7 mouse cellular contexts compared by ENCODE assay signal in genomic region chr5:65491767-65492715, GRCm38 (mm10). TPM values are rescaled to one million over a fixed set of nuclear protein-coding genes. Genes with fewer than 3 reads are reported as not detected.
A peak's percentile ranks its signal among the peaks of the same experiment; 100 is the strongest.
DNase-seq lines count a peak whose midpoint lies in the region; ATAC-seq and TF ChIP-seq lines count a peak whose summit lies in the region.

No protein-coding gene starts in this region.

- peak overlapping the region; percentile 83 for H3K9ac ChIP-seq in embryonic facial prominence, embryonic 11.5 days (replicated peaks; ENCODE audit: low read length)
- peak overlapping the region; percentile 91 for H3K9ac ChIP-seq in heart, adult 2 months (ENCODE audit: low read depth, low read length)
- peak overlapping the region; percentile 91 for H3K9ac ChIP-seq in limb, embryonic 14.5 days (ENCODE audit: low read depth, low read length, severe bottlenecking)
- H3K9ac ChIP-seq in midbrain, embryonic 16.5 days (ENCODE audit: low read depth, low read length), result peak overlapping the region; percentile 96

- H3K27me3 ChIP-seq in embryonic facial prominence, embryonic 11.5 days (ENCODE audit: control insufficient read depth, insufficient read depth, low read length), result no peaks in the 10 kb centered on the region
- H3K27me3 ChIP-seq in heart, adult 2 months (ENCODE audit: control insufficient read depth, insufficient read depth, low read length), result no peaks in the 10 kb centered on the region
- no peaks in the 10 kb centered on the region for H3K27me3 ChIP-seq in limb, embryonic 14.5 days (ENCODE audit: control insufficient read depth, insufficient read depth, low read length)
- no peaks in the 10 kb centered on the region for H3K27me3 ChIP-seq in midbrain, embryonic 16.5 days (ENCODE audit: control insufficient read depth, insufficient read depth, low read depth, low read length)
- H3K27me3 ChIP-seq in spleen, adult 2 months (ENCODE audit: control insufficient read depth, insufficient read depth, low read length), result no peaks in the 10 kb centered on the region

- ATAC-seq in embryonic facial prominence, embryonic 11.5 days (replicated peaks; ENCODE audit: insufficient number of reproducible peaks, low FRiP score, low TSS enrichment, low read depth), result peak; percentile 88
- peak; percentile 75 for ATAC-seq in limb, embryonic 14.5 days (ENCODE audit: low FRiP score, low read depth)
- peak; percentile 87 for ATAC-seq in midbrain, embryonic 16.5 days

- H3K36me3 ChIP-seq in embryonic facial prominence, embryonic 11.5 days (replicated peaks; ENCODE audit: control insufficient read depth, insufficient read depth, low read depth, low read length), result no peaks in the 10 kb centered on the region
- H3K36me3 ChIP-seq in heart, adult 2 months (ENCODE audit: control insufficient read depth, insufficient read depth, low read length), result peaks cover 24% of the 10 kb centered on the region
- H3K36me3 ChIP-seq in limb, embryonic 14.5 days (ENCODE audit: control insufficient read depth, insufficient read depth, low read length), result no peaks in the 10 kb centered on the region
- H3K36me3 ChIP-seq in midbrain, embryonic 16.5 days (ENCODE audit: control insufficient read depth, insufficient read depth, low read length), result no peaks in the 10 kb centered on the region
- H3K36me3 ChIP-seq in spleen, adult 2 months (ENCODE audit: control insufficient read depth, insufficient read depth, low read length), result peaks cover 3% of the 10 kb centered on the region; the same call in 1 of the 2 replicates

- no peaks in the 10 kb centered on the region; the same call in 1 of the 2 replicates for H3K4me1 ChIP-seq in embryonic facial prominence, embryonic 11.5 days (ENCODE audit: control insufficient read depth, insufficient read depth, low read length)
- peaks cover 16% of the 10 kb centered on the region for H3K4me1 ChIP-seq in heart, adult 2 months (ENCODE audit: control insufficient read depth, insufficient read depth, low read length)
- peaks cover 18% of the 10 kb centered on the region for H3K4me1 ChIP-seq in limb, embryonic 14.5 days (ENCODE audit: control insufficient read depth, insufficient read depth, low read length)
- peaks cover 20% of the 10 kb centered on the region for H3K4me1 ChIP-seq in midbrain, embryonic 16.5 days (ENCODE audit: control insufficient read depth, insufficient read depth, low read length)
- peaks cover 7% of the 10 kb centered on the region; the same call in 1 of the 2 replicates for H3K4me1 ChIP-seq in spleen, adult 2 months (ENCODE audit: control insufficient read depth, insufficient read depth, insufficient read length)

- DNase-seq in adrenal gland, postnatal 10 days, result peak; percentile 82
- peak; percentile 72 for DNase-seq in embryonic facial prominence, embryonic 11.5 days (ENCODE audit: low spot score)
- peak; percentile 65 to 87 for DNase-seq in heart, adult 2 months
- DNase-seq in kidney, adult 8-10 months, result peak; percentile 37 to 51
- DNase-seq in limb, embryonic 14.5 days (ENCODE audit: low spot score), result peak; percentile 48
- peak; percentile 74 to 79 for DNase-seq in spleen, adult 2 months (ENCODE audit: low read depth in 1 of 2, low spot score in 2 of 2)

- no peak for TF ChIP-seq POLR2A in heart, adult 2 months (IDR thresholded peaks at IDR 0.05; ENCODE audit: insufficient read depth, low read depth, low read length)
- no peak for TF ChIP-seq POLR2A in limb, embryonic 14.5 days (IDR thresholded peaks at IDR 0.05; ENCODE audit: borderline replicate concordance, extremely low read depth, insufficient read depth, insufficient read length)
- TF ChIP-seq POLR2A in spleen, adult 2 months (IDR thresholded peaks at IDR 0.05; ENCODE audit: low read depth, low read length), result no peak

- peak overlapping the region; percentile 60 for H3K4me2 ChIP-seq in embryonic facial prominence, embryonic 11.5 days (ENCODE audit: low read depth, low read length)
- H3K4me2 ChIP-seq in limb, embryonic 14.5 days (replicated peaks; ENCODE audit: low read depth, low read length, severe bottlenecking), result peak overlapping the region; percentile 83
- peak overlapping the region; percentile 73 for H3K4me2 ChIP-seq in midbrain, embryonic 16.5 days (ENCODE audit: low read length)

- TF ChIP-seq CTCF in heart, adult 2 months (IDR thresholded peaks at IDR 0.05), result peak; percentile 59
- TF ChIP-seq CTCF in spleen, adult 2 months (IDR thresholded peaks at IDR 0.05; ENCODE audit: extremely low read depth, insufficient read depth, insufficient read length, insufficient replicate concordance), result peak; percentile 17; the same call in 1 of the 2 replicates

- TF ChIP-seq EP300 in heart, adult 2 months (IDR thresholded peaks at IDR 0.05; ENCODE audit: insufficient read depth, low read depth, low read length), result no peak

- peak overlapping the region; percentile 92 for H3K4me3 ChIP-seq in embryonic facial prominence, embryonic 11.5 days (ENCODE audit: low read depth, low read length)
- peak overlapping the region; percentile 76 for H3K4me3 ChIP-seq in heart, adult 2 months
- H3K4me3 ChIP-seq in limb, embryonic 14.5 days (replicated peaks; ENCODE audit: low read length), result peak overlapping the region; percentile 81
- H3K4me3 ChIP-seq in midbrain, embryonic 16.5 days (ENCODE audit: low read depth, low read length), result peak overlapping the region; percentile 95
- peak overlapping the region; percentile 60 for H3K4me3 ChIP-seq in spleen, adult 2 months (ENCODE audit: extremely low read depth, insufficient read depth, insufficient read length)

- intact Hi-C loops in heart, adult 2 months (cut with DNase I), result loop anchor here (1.0 to 5.0 kb wide), 4 partner anchors 35 to 270 kb away; partner anchors contain the start of genes Lias, N4bp2, Rpl9 and Ugdh

- under 1% methylated on average over 57 of the region's 57 CpGs for WGBS in embryonic facial prominence, embryonic 11.5 days
- 1% methylated on average over 56 of the region's 57 CpGs for WGBS in heart, adult 2 months
- 1% methylated on average over 48 of the region's 57 CpGs for WGBS in limb, embryonic 14.5 days
- under 1% methylated on average over 42 of the region's 57 CpGs for WGBS in midbrain, embryonic 16.5 days
- under 1% methylated on average over 46 of the region's 57 CpGs for WGBS in spleen, adult 2 months

- H3K9me3 ChIP-seq in embryonic facial prominence, embryonic 11.5 days (replicated peaks; ENCODE audit: control insufficient read depth, low read length), result no peaks in the 10 kb centered on the region
- no peaks in the 10 kb centered on the region for H3K9me3 ChIP-seq in limb, embryonic 14.5 days (ENCODE audit: control insufficient read depth, low read length)
- no peaks in the 10 kb centered on the region for H3K9me3 ChIP-seq in midbrain, embryonic 16.5 days (replicated peaks; ENCODE audit: control insufficient read depth, low read length, poor library complexity, severe bottlenecking)

- H3K27ac ChIP-seq in embryonic facial prominence, embryonic 11.5 days (replicated peaks; ENCODE audit: low read depth, low read length), result peak overlapping the region; percentile 80
- peak overlapping the region; percentile 99 for H3K27ac ChIP-seq in heart, adult 2 months
- peak overlapping the region; percentile 91 for H3K27ac ChIP-seq in limb, embryonic 14.5 days (replicated peaks; ENCODE audit: low read depth, low read length)
- peak overlapping the region; percentile 97 for H3K27ac ChIP-seq in midbrain, embryonic 16.5 days (ENCODE audit: low read length)
- peak overlapping the region; percentile 93 for H3K27ac ChIP-seq in spleen, adult 2 months (ENCODE audit: insufficient read depth, low read length)

- no peaks in the 10 kb centered on the region for H3K79me2 ChIP-seq in heart, adult 2 months (replicated peaks; ENCODE audit: control insufficient read depth, insufficient read depth, low read length)

RNA-seq across cellular contexts. Expression of gene Gm43552, which starts 0.6 kb away (rescaled TPM):
- not detected for total RNA-seq in adrenal gland, postnatal 10 days (2021)
- polyA plus RNA-seq in embryonic facial prominence, embryonic 11.5 days (2014; fragmentation: Nextera tagmentation; extraction: Ambion mirVana), result not detected in 2 replicates
- total RNA-seq in heart, adult 2 months (2021), result not detected
- polyA plus RNA-seq in heart, adult 2 months (2012; rRNA removed), result not detected in 2 replicates
- not detected in 2 replicates for polyA plus RNA-seq in limb, embryonic 14.5 days (2012; rRNA removed)
- not detected in 2 replicates for polyA plus RNA-seq in limb, embryonic 14.5 days (2014; fragmentation: Nextera tagmentation; extraction: Ambion mirVana)
- polyA plus RNA-seq in midbrain, embryonic 16.5 days (2015; fragmentation: Nextera tagmentation; extraction: Ambion mirVana), result not detected in 2 replicates
- not detected in 2 replicates for polyA plus RNA-seq in spleen, adult 2 months (2012; rRNA removed)

RNA-seq across cellular contexts. Expression of gene Smim14, which starts 44.9 kb away (rescaled TPM):
- total RNA-seq in adrenal gland, postnatal 10 days (2021), result 100 to 1,000 TPM; 115 to 117 TPM
- polyA plus RNA-seq in embryonic facial prominence, embryonic 11.5 days (2014; fragmentation: Nextera tagmentation; extraction: Ambion mirVana), result 77.6 and 82.5 TPM in 2 replicates
- 10 to 100 TPM; 97.1 to 97.3 TPM for total RNA-seq in heart, adult 2 months (2021)
- 94.2 and 133 TPM in 2 replicates for polyA plus RNA-seq in heart, adult 2 months (2012; rRNA removed)
- 76.7 and 93.7 TPM in 2 replicates for polyA plus RNA-seq in limb, embryonic 14.5 days (2012; rRNA removed)
- 137 and 138 TPM in 2 replicates for polyA plus RNA-seq in limb, embryonic 14.5 days (2014; fragmentation: Nextera tagmentation; extraction: Ambion mirVana)
- polyA plus RNA-seq in midbrain, embryonic 16.5 days (2015; fragmentation: Nextera tagmentation; extraction: Ambion mirVana), result 213 and 227 TPM in 2 replicates
- polyA plus RNA-seq in spleen, adult 2 months (2012; rRNA removed), result 120 and 164 TPM in 2 replicates

RNA-seq across cellular contexts. Expression of gene Ube2k, which starts 45.0 kb away (rescaled TPM):
- total RNA-seq in adrenal gland, postnatal 10 days (2021), result 10 to 100 TPM; 91.1 to 92.7 TPM
- polyA plus RNA-seq in embryonic facial prominence, embryonic 11.5 days (2014; fragmentation: Nextera tagmentation; extraction: Ambion mirVana), result 164 and 170 TPM in 2 replicates
- 10 to 100 TPM; 57.3 to 70.3 TPM for total RNA-seq in heart, adult 2 months (2021)
- 21.4 and 34.5 TPM in 2 replicates for polyA plus RNA-seq in heart, adult 2 months (2012; rRNA removed)
- polyA plus RNA-seq in limb, embryonic 14.5 days (2012; rRNA removed), result 70.9 and 107 TPM in 2 replicates
- 134 and 137 TPM in 2 replicates for polyA plus RNA-seq in limb, embryonic 14.5 days (2014; fragmentation: Nextera tagmentation; extraction: Ambion mirVana)
- 186 and 206 TPM in 2 replicates for polyA plus RNA-seq in midbrain, embryonic 16.5 days (2015; fragmentation: Nextera tagmentation; extraction: Ambion mirVana)
- 9.7 and 11.7 TPM in 2 replicates for polyA plus RNA-seq in spleen, adult 2 months (2012; rRNA removed)

RNA-seq across cellular contexts. Expression of gene Ugdh, which starts 56.3 kb away (rescaled TPM):
- 10 to 100 TPM; 46.9 to 47.9 TPM for total RNA-seq in adrenal gland, postnatal 10 days (2021)
- polyA plus RNA-seq in embryonic facial prominence, embryonic 11.5 days (2014; fragmentation: Nextera tagmentation; extraction: Ambion mirVana), result 104 and 112 TPM in 2 replicates
- 10 to 100 TPM; 13.6 to 18.0 TPM for total RNA-seq in heart, adult 2 months (2021)
- 6.1 and 12.7 TPM in 2 replicates for polyA plus RNA-seq in heart, adult 2 months (2012; rRNA removed)
- polyA plus RNA-seq in limb, embryonic 14.5 days (2012; rRNA removed), result 83.8 and 98.8 TPM in 2 replicates
- polyA plus RNA-seq in limb, embryonic 14.5 days (2014; fragmentation: Nextera tagmentation; extraction: Ambion mirVana), result 125 and 127 TPM in 2 replicates
- 44.2 and 46.0 TPM in 2 replicates for polyA plus RNA-seq in midbrain, embryonic 16.5 days (2015; fragmentation: Nextera tagmentation; extraction: Ambion mirVana)
- polyA plus RNA-seq in spleen, adult 2 months (2012; rRNA removed), result 3.8 and 4.5 TPM in 2 replicates

Comparison
In these comparisons a context has a peak if more than half of its experiments do, and no peak if none do; other contexts are left out.
1. Peak in every context shown above with its lines: DNase-seq, ATAC-seq, H3K4me3 ChIP-seq and H3K27ac ChIP-seq.